ENCODE assay signal across 19 mouse cellular contexts in genomic region chr7:137005293-137005692, GRCm38 (mm10).
DNase-seq lines count a peak whose midpoint lies in the region; ATAC-seq and TF ChIP-seq lines count a peak whose summit lies in the region.
"Had no signal": no experiment of that assay in that cellular context is flagged by ENCODE, and none has a peak within 500 bp of the region (broad histone marks: within the 10 kb centered on the region; RNA-seq: fewer than 3 reads in every experiment).

No protein-coding gene starts in this region.

- no peak overlapping the region for H3K4me3 ChIP-seq in lung, postnatal 0 days (ENCODE audit: low read depth, low read length)
- no peak overlapping the region for H3K4me3 ChIP-seq in limb, embryonic 12.5 days (replicated peaks)
- H3K4me3 ChIP-seq in neural tube, embryonic 13.5 days, result no peak overlapping the region
- H3K4me3 ChIP-seq: gastrocnemius, adult 2 months; heart, embryonic 12.5 days; intestine, embryonic 15.5 days; lung, embryonic 15.5 days had no signal

- no peaks in the 10 kb centered on the region for H3K9me3 ChIP-seq in lung, postnatal 0 days (ENCODE audit: low read length)
- H3K9me3 ChIP-seq in limb, embryonic 12.5 days, result no peaks in the 10 kb centered on the region
- H3K9me3 ChIP-seq in neural tube, embryonic 13.5 days, result no peaks in the 10 kb centered on the region
- H3K9me3 ChIP-seq: heart, embryonic 12.5 days; intestine, embryonic 15.5 days; lung, embryonic 15.5 days had no signal

- H3K9ac ChIP-seq in lung, postnatal 0 days (replicated peaks; ENCODE audit: low read depth), result no peak overlapping the region
- H3K9ac ChIP-seq in limb, embryonic 12.5 days (replicated peaks), result no peak overlapping the region
- H3K9ac ChIP-seq in neural tube, embryonic 13.5 days, result no peak overlapping the region
- H3K9ac ChIP-seq: heart, embryonic 12.5 days; intestine, embryonic 15.5 days; liver, embryonic 14.5 days; lung, embryonic 15.5 days had no signal

- no peaks in the 10 kb centered on the region; the same call in 1 of the 2 replicates for H3K27me3 ChIP-seq in lung, postnatal 0 days (replicated peaks; ENCODE audit: insufficient read depth, low read length)
- H3K27me3 ChIP-seq in limb, embryonic 12.5 days, result peaks cover 47% of the 10 kb centered on the region
- 0 out of 2 replicates have a peak, but pooled peaks cover 3% of the 10 kb centered on the region for H3K27me3 ChIP-seq in neural tube, embryonic 13.5 days
- H3K27me3 ChIP-seq: heart, embryonic 12.5 days; intestine, embryonic 15.5 days had no signal

- DNase-seq in heart, adult 11 months, result peak; percentile 46
- no peak for DNase-seq in heart, postnatal 36 days
- DNase-seq in lung, postnatal 0 days (ENCODE audit: low spot score), result no peak
- no peak for DNase-seq in lung, postnatal 14 days
- DNase-seq in spleen, adult 18-20 months, result no peak
- DNase-seq: cerebellum, adult 2 months; cerebellum, postnatal 36 days; gastrocnemius, adult 2 months; heart, postnatal 14 days; kidney, adult 9 months; kidney, postnatal 36 days; retina, postnatal 1 day had no signal

- H3K27ac ChIP-seq in lung, postnatal 0 days (ENCODE audit: low read length), result no peak overlapping the region
- H3K27ac ChIP-seq in limb, embryonic 12.5 days, result no peak overlapping the region
- peak overlapping the region; percentile 59 for H3K27ac ChIP-seq in neural tube, embryonic 13.5 days (replicated peaks)
- H3K27ac ChIP-seq: gastrocnemius, adult 2 months; intestine, embryonic 15.5 days; liver, embryonic 14.5 days; lung, embryonic 15.5 days; stomach, postnatal 0 days had no signal

- 40% methylated on average over 11 of the region's 11 CpGs for WGBS in lung, postnatal 0 days
- WGBS in limb, embryonic 12.5 days, result 18% methylated on average over 11 of the region's 11 CpGs
- WGBS in neural tube, embryonic 13.5 days, result 24% methylated on average over 11 of the region's 11 CpGs

- 0 out of 2 replicates have a peak overlapping the region, but pooled peaks have one; percentile 19 for H3K4me2 ChIP-seq in lung, postnatal 0 days (replicated peaks; ENCODE audit: low read depth, low read length)
- peak overlapping the region; percentile 38 for H3K4me2 ChIP-seq in limb, embryonic 12.5 days
- H3K4me2 ChIP-seq in neural tube, embryonic 13.5 days, result 0 out of 2 replicates have a peak overlapping the region, but pooled peaks have one; percentile 11
- H3K4me2 ChIP-seq: heart, embryonic 12.5 days; intestine, embryonic 15.5 days; lung, embryonic 15.5 days had no signal

- TF ChIP-seq EP300 in lung, postnatal 0 days (IDR thresholded peaks at IDR 0.05), result no peak

- intact Hi-C loops in heart, postnatal 36 days (cut with DNase I), result no loop called here

- no peak for TF ChIP-seq CTCF in lung, postnatal 0 days (IDR thresholded peaks at IDR 0.05)

- no peaks in the 10 kb centered on the region for H3K36me3 ChIP-seq in lung, postnatal 0 days (ENCODE audit: insufficient read depth, low read length)
- H3K36me3 ChIP-seq in limb, embryonic 12.5 days, result no peaks in the 10 kb centered on the region
- no peaks in the 10 kb centered on the region for H3K36me3 ChIP-seq in neural tube, embryonic 13.5 days
- H3K36me3 ChIP-seq: heart, embryonic 12.5 days; intestine, embryonic 15.5 days; lung, embryonic 15.5 days had no signal

- no peaks in the 10 kb centered on the region for H3K4me1 ChIP-seq in lung, postnatal 0 days (ENCODE audit: insufficient read depth, low read depth, low read length)
- H3K4me1 ChIP-seq in limb, embryonic 12.5 days (replicated peaks), result peaks cover 42% of the 10 kb centered on the region
- H3K4me1 ChIP-seq in neural tube, embryonic 13.5 days (replicated peaks), result peaks cover 81% of the 10 kb centered on the region
- H3K4me1 ChIP-seq: intestine, embryonic 15.5 days had no signal

- ATAC-seq in lung, postnatal 0 days, result no peak
- ATAC-seq in limb, embryonic 12.5 days (ENCODE audit: insufficient number of reproducible peaks, insufficient read depth, low FRiP score, low TSS enrichment, low read depth), result 0 out of 2 replicates have a peak, but pooled peaks have one; percentile 42
- ATAC-seq in neural tube, embryonic 13.5 days (ENCODE audit: low read depth), result peak; percentile 78
- ATAC-seq: intestine, embryonic 15.5 days had no signal
